Mouse (Mus musculus): ENCODE data around the gene Ppm1l.
"Not testable (repeated sequence)": the region's sequence is repeated elsewhere in the genome, so short reads cannot be mapped to it uniquely, and the experiment has no call there.

The Ppm1l gene

GRCm38 (mm10) chr3:69364151-69364550 lies 47.5 kb downstream of the Ppm1l start:
- in situ Hi-C loops (cut with MboI, MseI), result loop anchor here (10.0 kb wide), 1 partner anchor 341 kb away; no protein-coding TSS in a partner anchor

- in situ Hi-C loops (cut with MboI, MseI), result loop anchor here (10.0 kb wide), 1 partner anchor 337 kb away; no protein-coding TSS in a partner anchor
Observed at GRCm38 (mm10) chr3:69367916-69368315, 51.3 kb downstream of the Ppm1l start.

GRCm38 (mm10) chr3:69372731-69373130 lies 56.1 kb downstream of the Ppm1l start:
- in situ Hi-C loops (cut with MboI, MseI), result no loop called here

GRCm38 (mm10) chr3:69373544-69374306 lies 57.1 kb downstream of the Ppm1l start:
- in situ Hi-C loops (cut with MboI, MseI), result no loop called here

- in situ Hi-C loops (cut with MboI, MseI), result no loop called here
Observed at GRCm38 (mm10) chr3:69374538-69374937, 57.9 kb downstream of the Ppm1l start.

- in situ Hi-C loops (cut with MboI, MseI), result no loop called here
Observed at GRCm38 (mm10) chr3:69374983-69375382, 58.3 kb downstream of the Ppm1l start.

GRCm38 (mm10) chr3:69381213-69381612 lies 64.6 kb downstream of the Ppm1l start:
- in situ Hi-C loops (cut with MboI, MseI), result no loop called here

GRCm38 (mm10) chr3:69391834-69392233 lies 75.2 kb downstream of the Ppm1l start:
- in situ Hi-C loops (cut with MboI, MseI), result not testable (repeated sequence)

- in situ Hi-C loops (cut with MboI, MseI), result no loop called here
Observed at GRCm38 (mm10) chr3:69392298-69392697, 75.6 kb downstream of the Ppm1l start.

- in situ Hi-C loops (cut with MboI, MseI), result no loop called here
Observed at GRCm38 (mm10) chr3:69393079-69393478, 76.4 kb downstream of the Ppm1l start.

- in situ Hi-C loops (cut with MboI, MseI), result no loop called here
Observed at GRCm38 (mm10) chr3:69393991-69394390, 77.3 kb downstream of the Ppm1l start.

GRCm38 (mm10) chr3:69395084-69395483 lies 78.4 kb downstream of the Ppm1l start:
- in situ Hi-C loops (cut with MboI, MseI), result no loop called here

- in situ Hi-C loops (cut with MboI, MseI), result no loop called here
Observed at GRCm38 (mm10) chr3:69397733-69398132, 81.1 kb downstream of the Ppm1l start.

GRCm38 (mm10) chr3:69399336-69399735 lies 82.7 kb downstream of the Ppm1l start:
- in situ Hi-C loops (cut with MboI, MseI), result no loop called here

GRCm38 (mm10) chr3:69403196-69403595 lies 86.5 kb downstream of the Ppm1l start:
- in situ Hi-C loops (cut with MboI, MseI), result no loop called here

- in situ Hi-C loops (cut with MboI, MseI), result no loop called here
Observed at GRCm38 (mm10) chr3:69406210-69406895, 89.7 kb downstream of the Ppm1l start.

GRCm38 (mm10) chr3:69408064-69408463 lies 91.4 kb downstream of the Ppm1l start:
- in situ Hi-C loops (cut with MboI, MseI), result no loop called here

- in situ Hi-C loops (cut with MboI, MseI), result no loop called here
Observed at GRCm38 (mm10) chr3:69416112-69416511, 99.5 kb downstream of the Ppm1l start.

GRCm38 (mm10) chr3:69422741-69423140 lies 106.1 kb downstream of the Ppm1l start:
- in situ Hi-C loops (cut with MboI, MseI), result no loop called here

GRCm38 (mm10) chr3:69423371-69423770 lies 106.7 kb downstream of the Ppm1l start:
- in situ Hi-C loops (cut with MboI, MseI), result no loop called here

- in situ Hi-C loops (cut with MboI, MseI), result not testable (repeated sequence)
Observed at GRCm38 (mm10) chr3:69424781-69425180, 108.1 kb downstream of the Ppm1l start.

- in situ Hi-C loops (cut with MboI, MseI), result no loop called here
Observed at GRCm38 (mm10) chr3:69427259-69427658, 110.6 kb downstream of the Ppm1l start.

GRCm38 (mm10) chr3:69428221-69428620 lies 111.6 kb downstream of the Ppm1l start:
- in situ Hi-C loops (cut with MboI, MseI), result no loop called here
